Mouse (Mus musculus): Measurements from ENCODE around the gene Abca4. TPM values are rescaled to one million over a fixed set of nuclear protein-coding genes. Genes with fewer than 3 reads are reported as not detected.

Abca4 gene
- polyA plus RNA-seq, 2 experiments = 1.0 to 2.2 TPM

- DNase-seq (ENCODE audit: low spot score) (no peak), ATAC-seq (ENCODE audit: low FRiP score, low read depth) (no peak)
- peaks cover 78% of the 10 kb centered on the region for H3K36me3 ChIP-seq (ENCODE audit: control insufficient read depth, insufficient read depth, low read length)
Observed at GRCm38 (mm10) chr3:122010292-122010691, 34.0 kb upstream of the Abca4 start.

GRCm38 (mm10) chr3:122012464-122012863, 31.8 kb upstream of the Abca4 start:
- Histone ChIP-seq H3K4me3 (replicated peaks; ENCODE audit: low read length) (no peak overlapping the region), H3K27me3 (ENCODE audit: control insufficient read depth, insufficient read depth, low read length) (no peaks in the 10 kb centered on the region), H3K4me1 (ENCODE audit: control insufficient read depth, insufficient read depth, low read length) (no peaks in the 10 kb centered on the region), H3K9me3 (ENCODE audit: control insufficient read depth, low read length) (no peaks in the 10 kb centered on the region), H3K36me3 (ENCODE audit: control insufficient read depth, insufficient read depth, low read length) (peaks cover 72% of the 10 kb centered on the region), H3K9ac (ENCODE audit: low read depth, low read length, severe bottlenecking) (no peak overlapping the region), H3K4me2 (replicated peaks; ENCODE audit: low read depth, low read length, severe bottlenecking) (no peak overlapping the region), H3K27ac (replicated peaks; ENCODE audit: low read depth, low read length) (no peak overlapping the region)
- DNase-seq (ENCODE audit: low spot score) = no peak
- TF ChIP-seq POLR2A (IDR thresholded peaks at IDR 0.05; ENCODE audit: borderline replicate concordance, extremely low read depth, insufficient read depth, insufficient read length) = no peak
- 70% methylated on average over 1 of the region's 1 CpGs for WGBS
- no peak for ATAC-seq (ENCODE audit: low FRiP score, low read depth)

More at GRCm38 (mm10) chr3:122010292-122010691, 34.0 kb upstream of the Abca4 start:
- H3K4me3 ChIP-seq (replicated peaks; ENCODE audit: low read length) = no peak overlapping the region
- no peak overlapping the region for H3K27ac ChIP-seq (replicated peaks; ENCODE audit: low read depth, low read length)
- no peak overlapping the region for H3K4me2 ChIP-seq (replicated peaks; ENCODE audit: low read depth, low read length, severe bottlenecking)
- H3K27me3 ChIP-seq (ENCODE audit: control insufficient read depth, insufficient read depth, low read length) = no peaks in the 10 kb centered on the region
- TF ChIP-seq POLR2A (IDR thresholded peaks at IDR 0.05; ENCODE audit: borderline replicate concordance, extremely low read depth, insufficient read depth, insufficient read length) = no peak
- H3K4me1 ChIP-seq (ENCODE audit: control insufficient read depth, insufficient read depth, low read length) = no peaks in the 10 kb centered on the region
- no peak overlapping the region for H3K9ac ChIP-seq (ENCODE audit: low read depth, low read length, severe bottlenecking)
- WGBS = 71% methylated on average over 5 of the region's 5 CpGs
- no peaks in the 10 kb centered on the region for H3K9me3 ChIP-seq (ENCODE audit: control insufficient read depth, low read length)

- H3K4me1 ChIP-seq (ENCODE audit: control insufficient read depth, insufficient read depth, low read length) = no peaks in the 10 kb centered on the region
- H3K4me2 ChIP-seq (replicated peaks; ENCODE audit: low read depth, low read length, severe bottlenecking) = no peak overlapping the region
- H3K27me3 ChIP-seq (ENCODE audit: control insufficient read depth, insufficient read depth, low read length) = no peaks in the 10 kb centered on the region
- no peak overlapping the region for H3K4me3 ChIP-seq (replicated peaks; ENCODE audit: low read length)
- TF ChIP-seq POLR2A (IDR thresholded peaks at IDR 0.05; ENCODE audit: borderline replicate concordance, extremely low read depth, insufficient read depth, insufficient read length) = no peak
- ATAC-seq (ENCODE audit: low FRiP score, low read depth) (no peak), DNase-seq (ENCODE audit: low spot score) (no peak)
- H3K9me3 ChIP-seq (ENCODE audit: control insufficient read depth, low read length) = no peaks in the 10 kb centered on the region
- H3K27ac ChIP-seq (replicated peaks; ENCODE audit: low read depth, low read length) = no peak overlapping the region
- WGBS = 89% methylated on average over 7 of the region's 7 CpGs
- H3K9ac ChIP-seq (ENCODE audit: low read depth, low read length, severe bottlenecking) = no peak overlapping the region
- peaks cover 26% of the 10 kb centered on the region for H3K36me3 ChIP-seq (ENCODE audit: control insufficient read depth, insufficient read depth, low read length)
Observed at GRCm38 (mm10) chr3:122018421-122018820, 25.8 kb upstream of the Abca4 start.

GRCm38 (mm10) chr3:122019159-122019558, 25.1 kb upstream of the Abca4 start:
- Histone ChIP-seq H3K9me3 (ENCODE audit: control insufficient read depth, low read length) (no peaks in the 10 kb centered on the region), H3K4me1 (ENCODE audit: control insufficient read depth, insufficient read depth, low read length) (no peaks in the 10 kb centered on the region), H3K4me2 (replicated peaks; ENCODE audit: low read depth, low read length, severe bottlenecking) (no peak overlapping the region), H3K27ac (replicated peaks; ENCODE audit: low read depth, low read length) (no peak overlapping the region), H3K9ac (ENCODE audit: low read depth, low read length, severe bottlenecking) (no peak overlapping the region), H3K27me3 (ENCODE audit: control insufficient read depth, insufficient read depth, low read length) (no peaks in the 10 kb centered on the region), H3K36me3 (ENCODE audit: control insufficient read depth, insufficient read depth, low read length) (peaks cover 21% of the 10 kb centered on the region), H3K4me3 (replicated peaks; ENCODE audit: low read length) (no peak overlapping the region)
- 79% methylated on average over 5 of the region's 5 CpGs for WGBS
- no peak for TF ChIP-seq POLR2A (IDR thresholded peaks at IDR 0.05; ENCODE audit: borderline replicate concordance, extremely low read depth, insufficient read depth, insufficient read length)
- ATAC-seq (ENCODE audit: low FRiP score, low read depth) = no peak
- no peak for DNase-seq (ENCODE audit: low spot score)

GRCm38 (mm10) chr3:122021029-122021652, 23.1 kb upstream of the Abca4 start:
- no peak for ATAC-seq (ENCODE audit: low FRiP score, low read depth)
- WGBS = 89% methylated on average over 8 of the region's 8 CpGs
- Histone ChIP-seq H3K27me3 (ENCODE audit: control insufficient read depth, insufficient read depth, low read length) (no peaks in the 10 kb centered on the region), H3K4me1 (ENCODE audit: control insufficient read depth, insufficient read depth, low read length) (no peaks in the 10 kb centered on the region), H3K9me3 (ENCODE audit: control insufficient read depth, low read length) (no peaks in the 10 kb centered on the region), H3K36me3 (ENCODE audit: control insufficient read depth, insufficient read depth, low read length) (peaks cover 6% of the 10 kb centered on the region; the same call in 1 of the 2 replicates), H3K4me3 (replicated peaks; ENCODE audit: low read length) (no peak overlapping the region), H3K27ac (replicated peaks; ENCODE audit: low read depth, low read length) (no peak overlapping the region), H3K4me2 (replicated peaks; ENCODE audit: low read depth, low read length, severe bottlenecking) (no peak overlapping the region), H3K9ac (ENCODE audit: low read depth, low read length, severe bottlenecking) (no peak overlapping the region)
- DNase-seq (ENCODE audit: low spot score) = no peak
- no peak for TF ChIP-seq POLR2A (IDR thresholded peaks at IDR 0.05; ENCODE audit: borderline replicate concordance, extremely low read depth, insufficient read depth, insufficient read length)

Data from limb, embryonic 14.5 days (tissue).